Mouse (Mus musculus) mouse embryonic stem cell (cell line): ENCODE results near the gene Tmem238l.

Experiments
- in situ Hi-C, 2 experiments: fragments of 300-500 bp; cut with MboI; formaldehyde crosslinking; loops; 1 replicate in 1 of 2; 3 replicates in 1 of 2; pipeline ENCODE4 v1.14.3; 2019 to 2020; ENCODE audit warnings: low sequenced_read_pairs in 2 of 2, low pct_unique_long_range_greater_than_20kb in 1 of 2, mixed read lengths in 1 of 2; ENCODE audit not compliant: unreplicated experiment in 1 of 2

The Tmem238l gene

DNA sequence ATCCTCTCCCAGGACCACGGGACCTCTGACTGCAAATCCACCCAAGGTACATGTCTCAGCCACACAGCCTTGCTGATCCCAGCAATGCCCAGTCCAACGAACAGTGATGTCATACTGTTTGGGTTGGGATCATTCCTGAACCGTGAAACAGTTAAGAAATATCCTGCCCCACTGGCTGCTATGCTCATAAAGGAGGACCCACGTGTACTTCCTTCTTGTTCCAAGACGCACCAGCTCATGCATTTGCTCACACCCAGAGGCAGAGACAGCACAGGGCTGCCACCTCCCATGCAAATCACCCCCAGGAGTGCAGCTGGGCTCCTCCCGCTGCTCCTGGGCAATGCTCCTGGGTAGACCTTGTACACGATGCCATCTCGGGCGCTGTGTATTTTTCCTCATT is at the start of gene Tmem238l:
Gene Tmem238l, plus strand, starts transcription at position 336 of the 400 bp plus-strand sequence.
- in situ Hi-C loops, result no loop called here

DNA sequence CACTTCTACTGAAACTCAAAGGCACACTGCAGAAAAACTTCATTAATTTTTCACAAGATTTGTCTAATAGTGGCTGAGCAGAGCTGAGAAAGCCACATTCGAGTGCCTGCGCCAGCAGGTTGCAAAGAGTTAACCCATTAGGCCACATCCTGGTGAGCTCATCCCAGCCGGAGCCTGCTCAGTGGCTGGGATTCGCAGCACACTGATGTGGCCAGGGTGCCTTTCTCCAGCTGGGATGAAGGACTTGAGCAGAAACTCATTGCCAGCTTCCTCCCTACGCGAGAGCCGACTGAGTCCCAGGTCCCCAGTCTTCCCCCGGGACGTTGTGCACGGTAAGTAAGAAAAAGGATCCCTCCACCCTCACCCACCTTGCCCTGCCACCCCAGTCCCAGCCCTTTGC is 44.6 kb upstream of the Tmem238l start, which contains the start of gene Pirt:
Gene Pirt, plus strand, starts transcription at position 171 of the 400 bp plus-strand sequence.
- in situ Hi-C loops, result loop anchor here (25.0 kb wide), 1 partner anchor 450 kb away; no protein-coding TSS in a partner anchor

DNA sequence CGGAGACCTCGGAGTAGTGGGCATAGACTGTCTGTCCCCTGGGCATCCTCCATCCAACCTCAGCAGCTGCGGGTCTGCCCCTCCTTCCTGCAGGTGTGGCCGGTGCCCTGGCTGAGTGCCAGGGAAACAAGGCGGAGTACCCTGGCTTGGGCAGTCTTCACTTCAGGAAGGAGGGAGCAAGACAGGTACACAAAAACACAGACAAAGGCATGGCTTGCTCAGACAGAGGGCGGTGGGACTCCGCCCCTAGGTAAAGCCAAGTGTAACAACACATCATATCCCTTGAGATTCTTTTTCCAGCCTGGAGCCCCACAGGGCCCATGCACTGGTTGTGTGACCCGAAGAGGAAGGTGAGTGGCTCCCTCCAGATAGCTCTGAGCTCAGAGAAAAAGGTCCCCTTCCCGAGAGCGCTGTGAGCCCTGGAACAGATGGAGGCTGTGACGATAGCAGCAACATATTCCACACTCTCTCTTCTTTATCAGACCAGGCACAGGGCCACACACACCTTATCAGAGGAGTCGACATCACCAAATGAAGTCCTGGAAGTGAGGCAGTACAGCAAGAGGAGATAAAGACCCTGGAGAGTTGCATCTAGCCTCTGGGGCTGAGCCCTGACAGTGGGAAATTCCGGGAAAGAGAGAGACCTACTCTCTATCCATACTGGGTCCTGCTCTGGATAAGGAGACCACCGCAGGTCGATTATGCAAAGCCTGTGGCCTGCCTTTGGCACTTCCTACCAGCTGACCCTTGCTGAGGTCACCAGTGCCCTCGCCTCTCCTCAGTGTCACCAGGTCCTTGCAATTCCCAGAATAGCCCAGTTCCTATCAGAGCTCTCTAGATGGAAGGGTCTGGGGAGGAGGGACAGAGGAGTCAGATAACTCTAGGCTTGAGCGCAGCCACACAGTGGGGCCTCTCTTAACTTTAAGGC is 43.6 kb upstream of the Tmem238l start:
- in situ Hi-C loops, result loop anchor here (25.0 kb wide), 1 partner anchor 450 kb away; no protein-coding TSS in a partner anchor

DNA sequence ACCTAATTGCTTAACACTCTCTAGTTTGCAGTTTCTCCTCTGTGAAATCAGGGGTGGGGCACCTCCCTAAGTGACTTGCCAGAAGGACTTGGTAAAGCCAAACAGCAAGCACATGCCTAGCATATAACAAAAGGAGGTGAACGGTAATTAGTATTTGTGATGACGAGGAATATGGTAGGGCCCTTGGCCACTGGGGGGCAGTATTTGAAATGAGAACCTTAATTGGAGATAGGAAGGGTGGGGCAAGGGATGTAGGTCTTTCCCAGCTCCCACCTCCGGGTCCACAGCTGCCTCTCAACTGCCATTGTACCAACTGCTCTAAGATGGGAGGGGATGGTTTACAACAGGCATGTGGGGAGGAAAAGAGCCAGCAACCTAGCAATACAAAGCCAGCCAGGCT is 42.2 kb upstream of the Tmem238l start:
- in situ Hi-C loops, result loop anchor here (25.0 kb wide), 1 partner anchor 448 kb away; no protein-coding TSS in a partner anchor

DNA sequence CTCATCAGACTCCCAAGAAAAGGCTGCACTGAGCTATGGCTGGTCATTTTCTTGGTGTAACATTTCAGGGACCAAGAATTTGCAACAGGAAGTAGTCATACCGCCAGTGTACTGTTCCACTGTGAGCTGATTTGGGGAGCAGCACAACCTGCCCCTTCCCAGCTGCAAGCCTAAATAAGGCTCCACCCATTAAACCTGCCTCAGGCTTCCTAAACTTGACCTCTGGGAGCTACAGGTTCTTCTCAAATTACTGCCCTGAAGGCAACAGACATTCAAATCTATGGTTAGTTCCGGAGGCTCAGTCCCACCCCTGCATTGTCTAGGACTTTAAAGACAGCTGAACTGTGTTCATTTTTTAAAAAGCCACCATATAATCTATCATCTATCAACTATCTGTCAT is 36.4 kb upstream of the Tmem238l start:
- in situ Hi-C loops, result loop anchor here (5.0 to 25.0 kb wide), 3 partner anchors 62 to 442 kb away; no protein-coding TSS in a partner anchor

DNA sequence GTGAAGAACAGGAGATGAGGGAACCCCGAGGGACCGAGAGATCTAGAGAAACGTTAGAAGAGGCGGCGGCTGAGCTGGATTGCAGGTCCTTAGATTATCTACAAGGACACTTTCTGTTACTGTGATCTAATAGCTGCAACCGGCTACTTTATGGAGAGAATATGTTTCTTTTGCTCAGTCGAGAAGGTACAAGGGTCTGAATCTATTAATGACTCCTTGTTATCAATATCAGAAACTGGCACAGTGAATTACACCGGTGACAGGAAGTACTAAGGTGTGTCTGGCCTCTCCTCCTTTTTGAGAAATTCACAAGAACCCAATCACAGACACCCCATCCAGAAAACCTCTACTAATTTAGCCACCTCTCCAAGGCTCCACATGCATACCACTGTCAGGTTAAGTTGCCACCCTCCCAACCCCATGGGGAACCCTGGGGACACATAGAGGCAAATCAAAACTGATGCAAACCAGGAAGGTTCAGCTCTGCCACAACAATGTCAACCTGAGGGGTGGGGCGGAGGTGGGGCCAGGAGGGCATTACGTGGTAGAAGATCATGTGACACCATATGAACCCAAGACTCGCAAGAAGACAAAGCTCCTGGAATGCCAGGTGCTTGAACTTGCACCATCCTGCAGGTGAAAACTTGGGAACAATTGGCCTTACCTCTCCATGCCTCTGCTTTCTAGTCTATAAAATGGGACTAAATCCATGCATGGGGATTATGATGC is 32.2 kb upstream of the Tmem238l start:
- in situ Hi-C loops, result loop anchor here (5.0 to 25.0 kb wide), 3 partner anchors 58 to 438 kb away; no protein-coding TSS in a partner anchor

DNA sequence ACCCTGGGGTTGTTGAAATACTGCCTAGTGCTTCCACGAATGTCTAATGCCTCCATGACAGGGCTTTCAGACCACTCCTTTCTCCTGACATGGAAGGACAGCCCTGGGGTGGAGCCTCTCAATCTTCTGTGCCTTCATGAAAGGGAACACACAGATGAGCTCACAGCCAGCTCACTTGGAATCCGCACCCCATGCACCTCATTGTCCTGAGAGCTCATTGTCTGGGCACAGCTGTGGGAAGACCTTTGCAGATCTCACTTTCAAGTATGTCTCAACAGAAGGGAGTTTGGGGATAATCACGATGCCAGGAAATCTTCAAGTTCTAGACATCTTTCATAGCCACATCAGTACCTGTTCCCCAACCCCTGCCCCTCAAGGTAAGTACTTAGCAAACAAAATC is 28.1 kb upstream of the Tmem238l start:
- in situ Hi-C loops, result no loop called here

DNA sequence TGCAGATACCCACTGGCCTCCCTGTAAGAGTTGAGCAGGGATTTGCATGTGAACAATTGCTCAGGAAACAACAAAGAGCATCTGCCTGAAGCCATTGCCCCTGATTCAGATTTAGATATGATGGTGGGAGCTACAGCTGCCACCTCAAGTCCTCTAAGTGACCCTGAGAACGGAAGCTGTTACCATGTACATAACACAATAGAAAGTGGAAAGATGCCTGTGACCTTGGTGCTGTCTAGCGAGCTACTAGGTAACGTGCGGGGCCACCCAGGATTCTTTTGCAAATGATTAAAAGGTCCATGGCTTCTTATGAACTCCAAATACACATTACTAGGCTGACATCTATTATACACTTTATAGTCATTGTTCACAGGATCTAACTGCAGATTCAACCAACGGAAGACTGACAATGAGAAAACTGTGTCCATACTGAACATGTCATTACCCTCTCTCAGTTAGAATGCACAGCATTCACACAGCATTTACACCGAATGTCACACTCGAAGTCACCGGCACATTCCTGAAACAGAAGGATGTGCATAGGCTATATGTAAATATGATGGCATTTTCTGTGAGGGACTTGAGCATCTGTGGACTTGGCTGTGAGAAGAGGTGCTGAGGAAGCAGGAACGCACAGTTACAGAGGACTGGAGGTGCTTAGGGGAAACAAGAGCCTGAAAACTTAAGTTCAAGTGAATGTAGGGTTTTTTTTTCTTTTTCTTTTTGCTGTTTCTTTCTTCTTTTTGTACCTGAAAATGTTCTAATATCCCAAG is 23.4 kb upstream of the Tmem238l start:
- in situ Hi-C loops, result no loop called here

DNA sequence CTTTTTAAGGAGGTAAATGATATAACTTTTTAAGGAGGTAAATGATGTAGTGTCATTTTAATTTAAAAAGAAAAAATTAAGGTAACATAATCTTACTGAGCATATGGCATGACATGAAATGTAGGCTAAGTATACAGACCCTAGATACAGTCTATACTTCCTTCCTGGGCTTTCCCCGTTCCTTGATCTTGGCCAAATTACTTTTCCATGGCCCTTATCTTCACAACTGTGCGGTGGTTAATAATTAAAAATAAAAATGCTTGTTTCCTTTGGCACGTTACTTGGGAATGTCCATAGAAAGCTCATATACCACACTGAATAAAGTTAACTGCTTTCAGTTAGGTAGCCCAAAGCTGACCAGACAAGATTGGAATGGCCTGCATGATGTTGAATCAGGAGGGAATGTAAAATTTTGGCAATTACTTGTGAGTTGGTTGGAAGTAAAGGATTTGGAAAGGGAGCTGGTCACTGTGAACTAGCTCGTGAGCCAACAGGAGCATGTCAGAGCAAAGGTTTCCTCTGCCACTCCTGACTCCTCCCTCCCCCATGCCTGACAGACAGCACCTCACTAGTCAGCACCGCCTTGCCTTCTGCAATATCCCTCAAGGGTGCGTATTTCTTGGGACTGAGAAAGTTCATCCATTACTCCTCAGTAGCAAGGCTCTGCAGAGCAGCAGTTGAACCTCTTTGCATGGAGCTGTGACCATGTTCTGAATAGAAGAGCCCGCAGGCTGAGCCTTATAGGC is 21.8 kb upstream of the Tmem238l start:
- in situ Hi-C loops, result no loop called here

DNA sequence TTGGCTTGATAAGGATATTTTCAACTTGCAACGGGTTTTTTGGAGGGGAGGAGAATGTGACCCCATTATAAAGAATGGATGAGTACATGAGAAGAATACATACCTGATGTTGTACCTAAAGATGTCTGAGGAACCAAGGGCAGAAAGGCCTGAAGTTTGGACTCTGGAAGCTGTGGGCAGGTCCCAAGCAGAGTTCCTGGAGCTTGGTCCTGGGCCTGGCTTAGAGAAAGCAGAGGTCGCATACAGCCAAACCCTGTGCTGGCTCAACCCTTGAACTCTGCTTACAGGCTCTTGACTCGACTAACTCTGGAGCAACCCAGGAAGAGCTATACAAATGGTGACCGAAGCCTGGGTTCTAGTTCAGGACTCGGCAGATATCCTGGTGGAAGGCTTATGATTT is 14.4 kb upstream of the Tmem238l start:
- in situ Hi-C loops, result no loop called here

DNA sequence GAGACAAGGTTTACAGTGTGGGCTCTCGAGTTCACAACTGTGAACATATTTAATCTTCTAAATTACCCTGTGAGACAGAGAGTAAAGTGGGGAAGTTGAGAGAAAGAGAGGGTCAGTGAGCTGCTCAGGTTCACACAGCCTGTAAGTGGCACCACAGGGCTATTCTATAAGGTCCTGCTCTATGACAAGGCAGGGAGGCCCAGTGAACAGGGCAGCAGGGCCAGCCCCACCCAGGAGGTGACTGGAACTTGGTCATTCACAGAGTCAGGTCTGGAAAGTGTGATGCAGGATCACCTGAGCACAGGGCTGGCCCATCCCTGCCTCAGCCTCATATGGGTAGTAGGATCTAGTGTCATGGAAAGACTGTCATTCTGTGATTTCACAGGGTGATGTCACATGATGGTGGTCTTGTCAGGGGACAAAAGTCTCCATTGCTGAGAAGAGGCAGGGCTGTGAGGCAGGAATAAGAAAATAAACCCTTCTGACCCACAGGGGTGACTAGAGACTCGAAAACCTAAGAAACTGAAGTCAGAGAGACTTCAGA is 11.1 kb upstream of the Tmem238l start:
- in situ Hi-C loops, result no loop called here

DNA sequence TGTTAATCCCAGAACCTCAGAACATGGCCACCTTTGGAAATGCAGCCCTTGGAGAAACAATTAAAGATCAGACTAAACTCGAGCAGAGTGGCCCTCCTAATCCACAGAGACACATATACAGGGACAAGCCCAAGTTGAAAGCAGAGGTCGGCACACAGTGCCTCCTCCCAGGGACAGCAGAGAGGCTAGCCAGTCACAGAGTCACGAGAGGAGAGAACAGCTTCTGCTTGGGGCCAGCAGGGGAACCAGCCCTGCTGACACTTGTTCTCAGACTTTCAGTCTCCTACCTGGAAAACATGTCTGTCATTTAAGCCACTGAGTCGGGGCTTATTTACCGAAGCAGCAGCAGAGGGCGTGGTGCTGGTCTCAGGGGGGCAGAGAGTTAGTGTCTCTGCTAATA is 9.9 kb upstream of the Tmem238l start:
- in situ Hi-C loops, result no loop called here

DNA sequence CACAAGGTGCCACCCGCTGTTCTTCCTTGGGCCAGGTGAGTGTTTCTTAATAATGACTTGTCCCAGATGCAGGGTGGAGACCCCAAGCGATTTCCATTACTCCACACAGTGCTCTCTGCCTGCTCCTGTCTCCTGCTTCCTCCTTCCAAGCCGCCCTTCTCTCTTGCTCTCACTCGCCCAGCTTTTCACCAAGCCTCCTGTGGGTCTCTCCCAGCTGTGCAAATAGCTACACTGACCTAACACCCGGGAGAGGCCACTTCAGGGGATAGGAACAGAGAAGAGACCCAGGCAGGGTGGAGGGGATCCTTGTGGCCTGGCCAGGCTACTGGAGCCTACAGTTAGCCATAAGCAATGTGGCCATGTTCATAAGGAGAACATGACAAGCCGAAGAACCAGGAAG is 9.5 kb upstream of the Tmem238l start:
- in situ Hi-C loops, result no loop called here

DNA sequence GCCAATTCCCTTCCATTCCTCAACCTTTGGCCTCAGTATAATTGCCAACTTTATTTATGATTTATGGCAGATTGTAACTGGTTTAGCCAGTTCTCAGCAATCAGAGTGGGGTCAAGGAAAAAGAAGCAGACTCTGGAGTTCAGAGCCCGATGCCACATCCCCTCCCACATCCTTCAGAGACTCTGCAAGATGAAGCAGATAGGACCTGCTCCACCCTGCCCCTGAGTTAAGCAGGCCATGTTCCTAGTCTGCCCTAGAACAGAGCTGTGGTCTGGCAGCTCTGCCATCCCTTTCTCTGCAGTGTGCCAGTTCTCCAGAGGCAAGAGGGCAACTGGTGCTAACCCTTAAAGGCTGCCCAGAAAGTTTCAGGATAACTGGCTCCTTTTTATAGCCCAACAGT is 4.4 kb downstream of the Tmem238l start:
- in situ Hi-C loops, result no loop called here

DNA sequence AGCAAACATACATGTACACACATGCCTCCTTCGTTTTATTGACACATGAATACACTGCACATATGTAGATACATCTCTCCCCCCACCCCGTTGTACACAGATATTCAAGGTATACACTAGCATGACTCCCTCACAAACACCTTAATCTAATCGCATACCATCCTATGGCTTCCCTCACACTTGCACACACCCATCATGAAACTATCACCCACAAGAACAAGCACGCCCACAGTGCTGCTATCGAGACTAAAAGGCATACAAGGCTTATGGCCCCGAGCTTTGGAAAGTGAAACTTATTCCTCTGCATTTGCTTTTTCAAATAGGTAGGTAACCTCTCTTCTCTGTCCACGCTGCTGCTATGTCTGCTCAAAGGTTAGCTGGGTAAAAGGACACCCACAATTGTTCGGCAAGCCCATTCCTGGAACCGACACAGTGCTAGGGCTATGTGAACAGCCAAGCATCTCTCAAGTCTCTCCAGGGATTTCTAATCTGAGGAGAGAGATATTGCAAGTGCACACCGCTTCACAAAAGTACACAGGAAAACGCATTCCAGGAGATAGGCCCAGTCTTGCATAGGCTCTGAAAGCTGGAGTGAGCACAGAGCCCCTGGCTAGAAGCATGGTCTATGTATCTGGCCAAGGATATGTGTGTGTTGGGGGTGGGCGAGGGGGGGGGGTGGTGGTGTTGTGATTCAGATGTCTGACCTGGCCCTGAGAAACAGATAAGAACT is 5.2 kb downstream of the Tmem238l start:
- in situ Hi-C loops, result no loop called here

DNA sequence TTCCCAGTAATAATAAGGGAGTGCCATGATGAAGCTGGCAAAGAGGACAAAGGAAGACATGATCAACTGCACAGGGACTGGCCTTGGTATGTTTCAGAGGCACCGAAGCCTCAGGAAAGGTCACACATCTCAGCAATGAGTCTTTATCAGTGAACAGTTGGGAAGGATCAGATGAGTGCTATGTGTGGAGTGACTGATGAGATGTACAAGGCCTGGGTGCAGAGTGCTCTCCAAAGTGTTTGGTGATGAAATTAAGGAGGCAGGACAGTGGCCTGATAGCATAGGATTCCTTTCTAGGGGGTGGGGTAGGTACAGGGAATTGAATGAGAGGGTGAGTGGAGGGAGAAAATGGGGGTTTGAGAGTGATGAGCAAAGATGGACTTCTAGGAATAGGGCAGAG is 7.0 kb downstream of the Tmem238l start:
- in situ Hi-C loops, result no loop called here

DNA sequence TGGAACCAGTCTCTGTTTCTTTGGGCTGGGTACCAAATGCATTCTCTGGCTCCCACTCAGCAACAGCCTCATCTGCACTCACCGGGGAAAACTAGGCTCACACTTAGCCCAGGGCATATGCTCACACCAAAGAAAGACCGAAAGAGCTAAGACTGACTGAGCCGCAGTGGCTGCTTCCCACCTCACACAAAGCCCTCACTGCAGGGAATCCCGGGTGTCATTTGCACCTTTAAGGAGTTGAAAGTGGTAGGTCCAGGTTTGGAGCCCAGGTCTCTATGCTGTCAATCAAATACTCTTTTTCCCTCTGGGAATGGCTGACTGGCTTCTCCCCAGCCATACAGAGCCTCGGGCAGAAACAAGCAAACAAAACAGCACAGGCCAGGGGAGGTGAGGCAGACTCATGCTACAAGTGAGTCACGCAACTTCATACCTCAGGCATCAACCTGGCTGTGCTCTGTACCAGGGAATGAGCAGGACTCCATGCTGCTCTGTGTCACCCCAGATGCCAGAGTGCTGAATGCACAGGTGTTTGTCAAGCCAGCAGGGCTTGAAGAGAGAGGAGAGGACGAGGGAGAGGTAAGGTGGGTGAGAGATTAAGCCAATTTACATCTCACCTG is 10.2 kb downstream of the Tmem238l start:
- in situ Hi-C loops, result no loop called here
